Mouse (Mus musculus) Muller cell, postnatal 12 days (primary cell): ENCODE results near the gene Tgm3.

Experiments
- DNase-seq: peaks from one replicate; pipeline ENCODE4 v3.0.0-alpha.2; 2015; ENCODE audit errors: inconsistent ontology term

Gene Tgm3

GRCm38 (mm10) chr2:130012026-130012425, at the start of gene Tgm3:
Gene Tgm3 (plus strand): TSS chr2:130012349.
- no peak for DNase-seq

GRCm38 (mm10) chr2:129980608-129981007, 31.5 kb upstream of the Tgm3 start:
- DNase-seq = no peak

GRCm38 (mm10) chr2:129987527-129988045, 24.6 kb upstream of the Tgm3 start:
- DNase-seq = no peak

DNA sequence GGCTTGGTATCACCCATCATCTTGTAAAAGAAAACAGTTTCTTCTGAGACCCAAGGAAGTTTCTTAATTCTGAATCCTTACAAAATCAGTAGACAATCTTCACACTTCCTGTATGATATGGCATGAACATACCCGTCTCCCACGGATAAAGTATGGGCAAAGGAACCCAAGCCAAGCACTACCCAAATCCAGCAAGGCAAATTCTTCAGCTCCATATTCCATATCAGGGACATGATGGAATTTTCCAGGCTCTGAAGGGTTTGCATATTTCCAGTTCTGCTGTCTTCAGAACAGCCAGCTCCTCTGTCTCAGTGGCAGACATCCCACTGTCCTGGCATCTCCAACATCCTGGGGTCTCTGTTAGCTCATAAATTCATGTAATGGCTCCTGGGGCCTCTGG, 22.5 kb upstream of the Tgm3 start:
- no peak for DNase-seq

- DNase-seq = no peak
Measured at GRCm38 (mm10) chr2:129994468-129994867, 17.7 kb upstream of the Tgm3 start.

DNA sequence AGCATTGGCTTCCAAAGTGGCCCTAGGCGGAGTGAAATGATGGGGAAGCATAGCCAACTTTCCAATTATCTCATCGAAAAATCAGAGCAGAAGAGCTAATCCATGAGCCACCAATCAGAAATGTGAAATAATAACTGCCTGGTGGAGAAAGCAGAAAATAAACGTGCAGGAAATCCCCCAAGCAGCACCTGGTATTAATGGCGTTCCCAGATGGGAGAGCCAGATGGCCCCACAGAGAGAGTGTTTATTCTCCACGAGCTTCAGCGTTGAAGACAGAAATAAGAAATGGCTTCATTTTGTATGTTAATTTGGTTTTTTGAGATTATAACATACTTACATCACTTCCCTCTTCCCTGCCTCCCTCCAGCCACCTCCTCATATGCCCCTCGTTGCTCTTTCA, 13.7 kb upstream of the Tgm3 start:
- DNase-seq = no peak

DNA sequence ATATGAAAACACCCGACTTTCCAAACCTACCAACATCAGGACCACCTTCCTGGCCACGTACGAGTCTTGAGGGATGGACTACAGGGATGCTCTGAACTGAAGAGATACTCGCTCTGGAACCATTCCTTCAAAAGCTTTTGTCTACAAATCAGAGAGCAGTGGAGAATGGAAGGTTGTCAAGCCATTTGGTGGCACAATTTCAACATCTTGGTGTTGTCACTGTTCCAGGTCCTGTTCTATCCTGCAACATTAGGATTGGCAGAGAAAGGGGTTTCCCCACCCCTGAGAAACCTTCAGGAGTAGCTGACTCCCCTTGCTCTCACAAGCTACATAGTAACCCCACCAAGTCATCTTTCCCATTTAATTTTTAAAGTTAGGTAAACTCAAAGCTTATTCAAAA, 12.9 kb upstream of the Tgm3 start:
- no peak for DNase-seq

DNA sequence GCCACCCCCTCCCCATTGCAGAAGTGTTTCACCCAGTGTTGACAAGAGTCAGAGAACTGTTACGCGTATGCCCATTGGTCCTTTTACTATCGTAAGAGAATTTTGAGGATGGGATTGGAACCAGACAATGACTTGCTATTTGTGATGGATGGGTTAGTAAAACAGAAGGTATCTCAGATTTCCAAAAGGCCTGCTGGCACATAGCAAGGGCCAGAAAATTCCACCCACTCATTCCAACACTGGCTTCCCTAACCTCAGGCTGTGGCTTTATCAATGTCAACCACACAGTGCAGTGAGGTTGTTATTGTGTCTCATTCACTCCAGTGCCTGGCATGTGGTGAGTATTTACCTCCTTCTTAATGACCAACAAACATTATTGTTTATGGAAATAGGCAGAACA, 11.5 kb upstream of the Tgm3 start:
- DNase-seq = peak; percentile 72

GRCm38 (mm10) chr2:130004046-130004445, 8.1 kb upstream of the Tgm3 start:
- no peak for DNase-seq

DNA sequence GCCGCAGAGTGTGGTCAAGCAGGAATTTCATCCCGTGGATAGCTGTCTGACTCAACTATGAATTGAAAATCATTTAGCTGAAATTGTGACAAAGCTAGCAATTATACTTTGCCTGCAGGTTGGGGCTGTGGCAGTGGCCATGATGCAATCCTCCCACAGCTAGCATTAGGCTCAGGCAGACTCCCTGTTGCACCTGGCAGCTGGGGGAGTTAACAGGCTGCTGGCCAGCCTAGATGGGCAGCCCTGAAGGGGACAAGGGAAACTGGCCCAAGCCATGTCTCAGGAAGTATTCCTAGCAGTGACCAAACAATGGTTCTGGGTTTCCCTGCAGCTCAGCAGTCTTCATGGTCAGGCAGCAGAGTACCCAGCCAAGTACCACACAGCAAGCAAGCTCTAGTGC, 2.8 kb upstream of the Tgm3 start:
- DNase-seq = peak; percentile 75

- DNase-seq = no peak
Measured at GRCm38 (mm10) chr2:130013646-130014045, 1.5 kb downstream of the Tgm3 start.

DNA sequence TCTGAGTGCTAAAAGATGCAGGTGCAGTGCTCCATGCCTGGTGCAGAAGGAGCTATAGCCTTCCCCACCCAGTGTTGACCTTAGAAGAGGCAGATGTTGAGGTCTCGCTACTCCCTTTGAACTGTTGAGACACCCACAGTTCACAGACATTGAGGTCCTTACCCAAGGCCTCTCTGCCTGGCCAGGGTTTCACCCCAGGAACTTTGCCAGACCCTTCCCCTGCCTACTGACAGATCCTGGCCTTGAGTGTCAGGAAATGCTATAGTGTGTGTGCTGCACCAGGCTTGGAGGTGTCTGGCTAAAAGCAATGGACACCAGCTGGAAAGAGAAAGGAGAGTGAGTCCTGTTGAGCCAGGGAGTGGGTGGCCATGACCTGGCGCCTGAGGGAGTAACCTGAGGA, 3.0 kb downstream of the Tgm3 start:
- no peak for DNase-seq

DNA sequence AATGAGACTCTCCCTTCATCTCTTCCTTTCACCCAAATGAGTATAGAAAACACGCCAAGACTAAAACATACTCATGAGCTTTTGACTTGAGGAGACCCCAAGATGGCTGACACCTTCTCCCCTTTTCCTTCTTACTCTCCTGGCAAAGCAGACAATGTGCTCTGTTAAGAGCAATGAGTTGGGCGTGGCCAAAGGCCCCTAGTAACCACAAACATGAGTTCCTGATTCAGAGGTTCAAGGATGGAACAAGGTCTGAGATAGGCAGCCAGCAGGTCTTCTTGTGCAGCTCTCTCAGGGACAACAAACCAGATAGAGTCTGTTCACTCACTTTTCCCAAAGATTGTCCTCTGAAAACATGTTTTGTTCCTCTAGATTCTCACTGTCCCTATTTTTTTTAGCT, 5.9 kb downstream of the Tgm3 start:
- DNase-seq = no peak

DNA sequence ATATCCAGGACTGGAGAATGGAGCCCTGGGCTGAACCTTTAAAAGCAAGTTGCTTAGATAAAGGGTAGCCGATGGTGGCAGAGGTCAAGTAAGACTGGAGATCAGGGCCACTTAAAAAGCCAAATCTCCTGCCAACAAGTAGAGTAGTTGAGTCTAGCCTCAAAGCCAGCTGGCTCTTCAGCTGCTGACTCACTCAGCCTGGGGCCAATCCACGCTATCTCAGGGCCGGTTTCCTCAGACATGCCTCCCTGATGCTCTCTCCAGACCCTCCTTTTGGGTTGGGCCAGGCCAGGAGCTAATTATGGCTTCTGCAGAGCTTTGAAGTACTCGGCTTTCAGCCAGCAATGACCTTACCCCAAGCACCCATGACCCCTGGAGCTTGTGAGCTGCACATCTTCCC, 15.7 kb downstream of the Tgm3 start:
- DNase-seq = no peak

GRCm38 (mm10) chr2:130029826-130030225, 17.7 kb downstream of the Tgm3 start:
- DNase-seq = no peak

- DNase-seq = no peak
Measured at GRCm38 (mm10) chr2:130032661-130033060, 20.5 kb downstream of the Tgm3 start.

DNA sequence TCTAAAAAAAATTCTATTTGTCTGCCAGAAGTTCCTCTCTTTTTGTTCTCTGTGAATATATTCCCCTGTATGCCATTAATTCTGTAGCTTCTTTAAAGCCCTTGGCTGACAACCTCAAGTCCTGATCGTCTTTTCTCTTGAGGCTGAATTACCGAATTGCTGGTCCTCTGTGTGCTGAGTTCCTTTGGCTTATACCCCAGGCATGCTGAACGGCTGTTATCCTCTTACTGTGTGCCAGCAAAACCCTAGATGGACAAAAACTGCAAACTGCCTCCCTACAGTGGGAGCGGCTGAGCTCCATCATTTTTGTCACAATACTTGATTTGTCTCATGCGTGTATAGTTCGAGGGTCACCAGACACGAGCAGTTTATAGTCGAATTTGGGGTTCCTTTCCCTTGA, 24.7 kb downstream of the Tgm3 start:
- no peak for DNase-seq

DNA sequence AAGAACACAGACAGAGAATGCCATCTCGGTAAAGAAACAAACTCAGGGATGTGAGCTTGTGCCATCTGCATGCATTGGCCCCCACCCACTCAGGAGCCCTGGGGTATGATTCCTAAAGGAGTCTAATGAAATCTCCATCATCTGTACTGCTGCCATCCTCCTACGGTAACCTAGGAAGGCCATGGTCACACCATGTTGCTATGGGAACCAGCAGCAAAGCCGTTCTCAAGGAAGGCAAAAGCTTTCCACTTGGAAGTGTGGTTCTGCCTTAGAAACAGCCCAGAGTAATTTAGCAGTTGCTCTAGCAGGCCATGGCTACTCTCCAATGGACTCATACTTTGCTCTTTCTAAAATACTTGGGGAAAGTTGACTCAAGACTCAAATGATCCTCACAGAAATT, 26.8 kb downstream of the Tgm3 start:
- no peak for DNase-seq

DNA sequence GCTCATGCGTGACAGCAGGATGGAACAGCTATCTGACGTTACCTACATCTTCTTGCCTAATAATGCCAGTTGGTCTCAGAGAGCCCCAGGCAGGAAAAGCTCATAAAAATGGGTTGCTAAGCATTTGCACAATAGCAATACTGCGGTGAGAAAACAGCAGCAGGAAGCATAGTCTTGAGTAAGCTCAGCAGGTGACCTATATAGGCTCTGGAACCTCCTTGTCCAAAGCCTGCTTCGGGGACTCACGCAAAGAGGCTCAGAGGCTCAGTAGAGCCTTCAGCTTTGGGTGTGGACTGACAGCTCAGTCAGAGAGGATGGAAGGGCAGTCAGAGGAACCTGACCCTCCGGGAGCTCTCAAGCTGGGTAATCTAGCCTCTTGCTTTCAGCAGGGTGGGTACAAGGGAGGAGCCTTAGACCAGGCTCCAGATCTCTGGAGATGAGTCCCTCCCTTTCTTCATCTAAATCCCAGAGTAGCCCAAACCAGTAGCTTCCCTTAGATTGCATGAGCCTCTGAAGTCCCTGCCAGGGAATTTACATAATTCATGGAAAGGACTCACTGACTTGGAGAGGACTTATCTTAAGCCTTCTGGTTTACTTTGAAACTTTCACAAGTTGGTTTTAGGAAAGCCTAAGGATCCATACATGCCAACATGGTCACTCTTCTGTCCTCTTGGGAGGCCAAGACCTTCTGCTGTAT, 28.2 kb downstream of the Tgm3 start:
- no peak for DNase-seq

DNA sequence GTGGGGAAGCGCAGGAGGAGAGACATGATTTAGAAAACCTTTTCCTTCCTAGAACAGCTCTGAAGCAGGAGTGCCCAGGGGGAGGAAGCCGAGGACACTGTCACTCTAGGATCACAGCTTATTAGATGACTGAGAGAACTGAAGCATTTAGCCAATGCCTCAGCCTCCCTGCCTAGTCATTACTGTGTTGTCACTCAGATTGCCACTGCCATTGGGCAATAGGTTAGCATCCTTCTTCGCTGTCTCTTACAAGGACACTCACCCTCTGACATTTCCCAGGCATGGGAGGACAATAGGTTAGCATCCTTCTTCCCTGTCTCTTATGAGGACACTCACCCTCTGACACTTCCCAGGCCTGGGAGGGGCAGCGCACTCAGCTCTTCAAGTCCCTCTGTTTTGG, 31.7 kb downstream of the Tgm3 start:
- no peak for DNase-seq

GRCm38 (mm10) chr2:130047923-130048440, 35.8 kb downstream of the Tgm3 start:
- no peak for DNase-seq

DNA sequence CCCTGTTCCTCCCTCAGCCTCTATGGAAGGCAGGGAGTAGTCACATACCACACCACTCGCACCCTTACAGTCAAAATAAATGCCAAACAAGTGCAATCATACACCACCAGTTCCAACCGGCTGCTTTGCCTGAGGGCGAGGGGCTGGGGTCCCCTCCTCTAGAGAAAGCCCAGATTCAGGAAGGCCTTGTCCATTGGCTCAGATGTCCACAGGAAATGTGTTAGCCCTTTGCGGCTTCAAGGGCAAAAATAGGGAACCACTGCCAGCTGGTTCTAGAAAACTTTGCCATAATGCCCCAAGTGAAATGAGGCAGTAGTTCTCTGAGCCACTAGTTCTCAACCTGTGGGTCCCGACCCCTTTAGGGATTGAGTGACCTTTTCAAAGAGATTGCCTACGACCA, 36.6 kb downstream of the Tgm3 start:
- DNase-seq = no peak

GRCm38 (mm10) chr2:130058149-130058548, 46.0 kb downstream of the Tgm3 start:
- peak; percentile 33 for DNase-seq

- peak; percentile 24 for DNase-seq
Measured at GRCm38 (mm10) chr2:130068228-130068627, 56.1 kb downstream of the Tgm3 start.
